Mouse (Mus musculus) liver, embryonic 11.5 days (tissue): ENCODE measurements at regions not wholly inside any gene's neighbourhood (a gene's known extent, or its start where the extent isn't known, plus 50 kb on each side); places are given as distances from the start of the nearest gene placed in this dataset.

Source experiments
- ATAC-seq: fragments of 200-750 bp; cut with Nextera tagmentation; replicated peaks from 2 replicates; pipeline ENCODE4 v1.8.0; 2017; ENCODE audit warnings: moderate number of reproducible peaks, mild to moderate bottlenecking, moderate TSS enrichment, moderate library complexity; ENCODE audit not compliant: low FRiP score
- DNase-seq: peaks from one replicate; pipeline ENCODE4 v3.0.0-alpha.2; 2017; ENCODE audit warnings: low spot score
- H3K27ac ChIP-seq: fragments of 300-500 bp; sonication (generic); 2 replicates; pipeline ENCODE4 v1.5.1; 2014; ENCODE audit warnings: mild to moderate bottlenecking, low read depth, low read length, control low read depth
- H3K27me3 ChIP-seq: fragments of 300-500 bp; sonication (generic); replicated peaks from 2 replicates; pipeline ENCODE4 v1.6.1; 2014; ENCODE audit warnings: low read length, mixed read lengths; ENCODE audit not compliant: control insufficient read depth, insufficient read depth
- H3K36me3 ChIP-seq: fragments of 300-500 bp; sonication (generic); 2 replicates; pipeline ENCODE4 v1.6.1; 2014; ENCODE audit warnings: mild to moderate bottlenecking, low read length, moderate library complexity, mixed read lengths; ENCODE audit not compliant: control insufficient read depth, insufficient read depth
- H3K4me1 ChIP-seq: fragments of 300-500 bp; sonication (generic); replicated peaks from 2 replicates; pipeline ENCODE4 v1.6.1; 2014; ENCODE audit warnings: low read length, mixed read lengths; ENCODE audit not compliant: control insufficient read depth, insufficient read depth
- H3K4me2 ChIP-seq: fragments of 300-500 bp; sonication (generic); 2 replicates; pipeline ENCODE4 v1.6.1; 2014; ENCODE audit warnings: mild to moderate bottlenecking, control low read depth, moderate library complexity
- H3K4me3 ChIP-seq: fragments of 300-500 bp; sonication (generic); 2 replicates; pipeline ENCODE4 v1.5.1; 2014; ENCODE audit warnings: low read depth, low read length, control low read depth
- H3K9ac ChIP-seq: fragments of 300-500 bp; sonication (generic); 2 replicates; pipeline ENCODE4 v1.6.1; 2014; ENCODE audit warnings: low read depth, low read length, control low read depth
- H3K9me3 ChIP-seq: fragments of 300-500 bp; sonication (generic); 2 replicates; pipeline ENCODE4 v1.6.1; 2016; ENCODE audit warnings: low read length, inconsistent platforms, mixed read lengths; ENCODE audit not compliant: control insufficient read depth
- WGBS: fragments of 180-500 bp; shearing (Covaris S2); extraction: QIAGEN DNeasy Blood & Tissue Kit; methylation state at CpG from one replicate; pipeline ENCODE4 v1.1.7; 2014; 5-methylcytosine and 5-hydroxymethylcytosine counted together

DNA sequence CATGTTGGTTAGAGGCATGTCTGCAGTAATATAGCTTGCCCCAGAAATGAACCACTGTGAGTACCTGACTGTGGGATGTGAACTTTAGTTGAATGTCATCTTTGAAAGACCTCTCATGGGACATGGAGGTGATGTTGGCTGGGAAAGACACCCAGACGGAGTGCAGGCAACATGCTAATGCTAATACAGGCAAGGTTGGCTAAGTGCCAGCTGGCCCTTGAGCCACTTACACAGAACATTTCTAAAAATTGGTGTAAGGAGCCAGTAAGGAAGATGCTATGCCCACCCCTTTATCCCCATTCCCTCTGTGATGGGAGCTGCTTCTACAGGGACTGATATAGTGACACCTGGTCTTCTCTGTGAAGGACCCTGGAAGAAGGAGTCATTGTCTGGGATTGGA lies 656.5 kb downstream of the Tns3 start:
- no peak overlapping the region for H3K4me3 ChIP-seq
- H3K27me3 ChIP-seq = no peaks in the 10 kb centered on the region
- H3K36me3 ChIP-seq = no peaks in the 10 kb centered on the region
- H3K9me3 ChIP-seq = no peaks in the 10 kb centered on the region
- no peak overlapping the region for H3K27ac ChIP-seq
- no peak overlapping the region for H3K9ac ChIP-seq
- no peak for DNase-seq
- 61% methylated on average over 1 of the region's 1 CpGs for whole genome bisulfite sequencing
- H3K4me1 ChIP-seq = no peaks in the 10 kb centered on the region
- no peak overlapping the region for H3K4me2 ChIP-seq
- ATAC-seq = no peak

- H3K27me3 ChIP-seq = no peaks in the 10 kb centered on the region
- H3K4me1 ChIP-seq = no peaks in the 10 kb centered on the region
- DNase-seq = no peak
- no peaks in the 10 kb centered on the region for H3K36me3 ChIP-seq
- ATAC-seq = no peak
- H3K9ac ChIP-seq = no peak overlapping the region
- H3K27ac ChIP-seq = no peak overlapping the region
- no peak overlapping the region for H3K4me2 ChIP-seq
- H3K9me3 ChIP-seq = no peaks in the 10 kb centered on the region
- H3K4me3 ChIP-seq = no peak overlapping the region
Measured at GRCm38 (mm10) chr11:7981031-7981430, 683.3 kb downstream of the Tns3 start.

DNA sequence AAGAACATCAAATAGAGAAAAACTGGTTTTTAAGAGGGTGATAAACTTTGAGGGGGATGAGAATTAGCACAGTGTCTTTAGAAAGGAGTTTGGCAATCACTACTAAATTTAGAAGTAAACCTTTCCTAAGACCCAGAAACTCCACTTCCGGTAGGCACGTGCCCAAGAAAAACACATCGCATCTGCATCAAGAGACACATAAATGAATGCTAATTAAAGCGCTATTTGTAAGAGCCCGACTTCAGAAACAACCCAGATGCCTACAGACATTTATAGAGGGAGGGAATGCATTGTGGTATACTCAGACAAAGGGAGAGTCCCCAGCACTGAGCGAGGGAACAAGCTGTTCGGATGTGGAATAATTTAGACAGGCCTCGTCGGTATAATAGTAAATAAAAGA lies 688.5 kb downstream of the Tns3 start:
- no peak overlapping the region for H3K4me2 ChIP-seq
- no peak overlapping the region for H3K4me3 ChIP-seq
- no peaks in the 10 kb centered on the region for H3K27me3 ChIP-seq
- 79% methylated on average over 9 of the region's 9 CpGs for WGBS
- DNase-seq (no peak), ATAC-seq (no peak)
- no peak overlapping the region for H3K27ac ChIP-seq
- H3K4me1 ChIP-seq = no peaks in the 10 kb centered on the region
- H3K36me3 ChIP-seq = no peaks in the 10 kb centered on the region
- H3K9ac ChIP-seq = no peak overlapping the region
- H3K9me3 ChIP-seq = no peaks in the 10 kb centered on the region

GRCm38 (mm10) chr11:7949931-7950330 lies 714.4 kb downstream of the Tns3 start:
- no peak for ATAC-seq
- no peak overlapping the region for H3K9ac ChIP-seq

DNA sequence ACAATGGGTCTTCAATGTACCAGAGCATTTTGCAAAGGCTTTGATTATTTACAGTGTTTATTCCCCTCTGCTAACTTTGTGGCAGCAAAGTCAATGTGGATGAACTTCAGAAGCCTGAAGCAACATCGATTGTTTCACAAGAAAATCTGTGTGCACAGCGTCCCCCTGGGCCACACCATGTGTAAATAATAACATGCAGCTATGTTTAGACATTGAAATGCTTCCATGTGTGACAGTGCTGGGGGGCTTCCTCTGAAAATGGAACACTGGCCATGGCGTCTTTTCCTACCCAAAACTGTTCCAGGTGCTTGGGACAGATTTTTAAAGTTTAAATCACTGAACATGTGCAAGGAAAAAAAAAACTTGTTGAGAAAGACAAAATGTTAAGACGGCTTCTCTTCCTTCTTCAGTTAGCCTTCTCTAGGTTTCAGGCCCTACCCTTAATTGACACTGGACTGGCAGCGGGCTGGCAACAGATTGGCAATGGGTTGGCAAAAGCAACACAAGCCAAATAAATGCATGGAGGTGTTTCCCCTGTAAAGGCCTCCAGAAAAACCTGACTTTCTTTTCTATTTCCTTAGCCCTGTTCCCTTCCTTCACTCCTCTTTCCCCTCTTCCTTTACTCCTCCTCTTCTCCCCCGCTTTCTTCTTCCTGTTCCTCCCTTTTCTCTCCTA lies 715.0 kb downstream of the Tns3 start:
- no peak overlapping the region for H3K4me2 ChIP-seq
- H3K9me3 ChIP-seq = no peaks in the 10 kb centered on the region
- H3K27ac ChIP-seq = no peak overlapping the region
- DNase-seq (no peak), ATAC-seq (no peak)
- no peaks in the 10 kb centered on the region for H3K27me3 ChIP-seq
- no peaks in the 10 kb centered on the region for H3K36me3 ChIP-seq
- no peaks in the 10 kb centered on the region for H3K4me1 ChIP-seq
- H3K4me3 ChIP-seq = no peak overlapping the region
- H3K9ac ChIP-seq = no peak overlapping the region
- WGBS = 75% methylated on average over 6 of the region's 6 CpGs

More at GRCm38 (mm10) chr11:7949931-7950330, 714.4 kb downstream of the Tns3 start:
- Histone ChIP-seq H3K4me2 (no peak overlapping the region), H3K4me1 (no peaks in the 10 kb centered on the region), H3K4me3 (no peak overlapping the region), H3K27ac (no peak overlapping the region), H3K9me3 (no peaks in the 10 kb centered on the region), H3K27me3 (no peaks in the 10 kb centered on the region), H3K36me3 (no peaks in the 10 kb centered on the region)
- DNase-seq = no peak

- ATAC-seq (no peak), DNase-seq (no peak)
- Histone ChIP-seq H3K4me3 (no peak overlapping the region), H3K27ac (no peak overlapping the region), H3K9me3 (no peaks in the 10 kb centered on the region), H3K4me2 (no peak overlapping the region), H3K36me3 (no peaks in the 10 kb centered on the region), H3K27me3 (no peaks in the 10 kb centered on the region), H3K9ac (no peak overlapping the region), H3K4me1 (no peaks in the 10 kb centered on the region)
- 77% methylated on average over 5 of the region's 5 CpGs for whole genome bisulfite sequencing
Measured at GRCm38 (mm10) chr11:7944956-7945515, 719.3 kb downstream of the Tns3 start.

- Histone ChIP-seq H3K4me2 (no peak overlapping the region), H3K36me3 (no peaks in the 10 kb centered on the region)
- DNase-seq = no peak
Measured at GRCm38 (mm10) chr11:7944373-7944772, 720.0 kb downstream of the Tns3 start.

DNA sequence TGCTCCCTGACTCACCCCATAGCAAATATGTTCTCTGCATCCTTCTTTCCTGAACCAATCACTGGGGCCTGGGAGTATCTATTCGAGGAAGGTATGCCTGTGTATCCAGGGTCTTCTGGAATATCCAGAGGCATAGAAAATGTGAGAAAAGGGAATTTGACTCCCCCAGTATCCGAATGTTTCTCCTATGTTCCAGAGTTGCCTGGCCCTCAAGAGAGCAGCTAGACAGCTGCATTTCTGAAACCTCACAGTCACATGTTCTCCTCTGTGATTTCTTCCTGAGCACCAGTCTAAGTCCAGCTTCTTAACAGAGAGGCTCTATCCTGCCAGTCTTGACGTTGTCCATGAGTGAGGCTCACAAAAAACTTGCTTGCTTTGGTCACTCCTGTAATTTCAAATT lies 719.9 kb upstream of the Igfbp3 start:
- no peaks in the 10 kb centered on the region for H3K27me3 ChIP-seq
- no peak for ATAC-seq
- H3K27ac ChIP-seq = no peak overlapping the region
- no peak overlapping the region for H3K4me3 ChIP-seq
- no peaks in the 10 kb centered on the region for H3K36me3 ChIP-seq
- H3K9ac ChIP-seq = no peak overlapping the region
- WGBS = 67% methylated on average over 3 of the region's 3 CpGs
- no peaks in the 10 kb centered on the region for H3K4me1 ChIP-seq
- no peak for DNase-seq
- no peaks in the 10 kb centered on the region for H3K9me3 ChIP-seq
- no peak overlapping the region for H3K4me2 ChIP-seq

More at GRCm38 (mm10) chr11:7944373-7944772, 720.0 kb downstream of the Tns3 start:
- no peaks in the 10 kb centered on the region for H3K27me3 ChIP-seq
- ATAC-seq = no peak
- WGBS = 80% methylated on average over 4 of the region's 4 CpGs
- no peak overlapping the region for H3K27ac ChIP-seq
- H3K9me3 ChIP-seq = no peaks in the 10 kb centered on the region
- H3K4me3 ChIP-seq = no peak overlapping the region
- H3K4me1 ChIP-seq = no peaks in the 10 kb centered on the region
- no peak overlapping the region for H3K9ac ChIP-seq

- H3K27me3 ChIP-seq = no peaks in the 10 kb centered on the region
- DNase-seq (no peak), ATAC-seq (no peak)
- H3K27ac ChIP-seq = no peak overlapping the region
- no peaks in the 10 kb centered on the region for H3K36me3 ChIP-seq
- WGBS = 82% methylated on average over 5 of the region's 5 CpGs
- H3K9me3 ChIP-seq = no peaks in the 10 kb centered on the region; the same call in 1 of the 2 replicates
- no peak overlapping the region for H3K4me2 ChIP-seq
- no peaks in the 10 kb centered on the region for H3K4me1 ChIP-seq
- no peak overlapping the region for H3K9ac ChIP-seq
- no peak overlapping the region for H3K4me3 ChIP-seq
Measured at GRCm38 (mm10) chr11:7932638-7933037, 718.9 kb upstream of the Igfbp3 start.
